Mouse (Mus musculus): ENCODE results near the gene Sesn1.
A peak's percentile ranks its signal among the peaks of the same experiment; 100 is the strongest.
"Not testable (repeated sequence)": the region's sequence is repeated elsewhere in the genome, so short reads cannot be mapped to it uniquely, and the experiment has no call there.

Gene Sesn1

GRCm38 (mm10) chr10:41821171-41821570, 11.4 kb downstream of the Sesn1 start:
- no peak for DNase-seq (ENCODE audit: low spot score)

GRCm38 (mm10) chr10:41822573-41823281, 13.0 kb downstream of the Sesn1 start:
- no peak for DNase-seq (ENCODE audit: low spot score)

DNA sequence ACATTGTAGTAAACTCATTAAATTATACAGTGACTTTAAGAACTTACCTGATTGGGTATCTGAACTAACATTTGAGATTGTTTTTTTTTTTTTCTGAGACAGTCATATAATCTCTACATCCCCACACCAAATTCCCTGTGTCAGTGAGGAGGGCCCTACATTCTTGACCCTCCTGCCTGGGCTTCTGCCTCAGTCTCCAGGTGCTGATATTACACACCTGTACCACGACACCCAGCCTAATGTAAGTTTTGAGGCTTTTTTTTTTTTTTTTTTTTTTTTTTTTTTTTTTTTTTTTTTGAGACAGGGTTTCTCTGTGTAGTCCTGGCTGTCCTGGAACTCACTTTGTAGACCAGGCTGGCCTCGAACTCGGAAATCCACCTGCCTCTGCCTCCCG, 13.5 kb downstream of the Sesn1 start:
- DNase-seq (ENCODE audit: low spot score): not testable (repeated sequence)

- DNase-seq (ENCODE audit: low spot score): no peak
These were observed 14.2 kb downstream of the Sesn1 start for GRCm38 (mm10) chr10:41823916-41824315.

DNA sequence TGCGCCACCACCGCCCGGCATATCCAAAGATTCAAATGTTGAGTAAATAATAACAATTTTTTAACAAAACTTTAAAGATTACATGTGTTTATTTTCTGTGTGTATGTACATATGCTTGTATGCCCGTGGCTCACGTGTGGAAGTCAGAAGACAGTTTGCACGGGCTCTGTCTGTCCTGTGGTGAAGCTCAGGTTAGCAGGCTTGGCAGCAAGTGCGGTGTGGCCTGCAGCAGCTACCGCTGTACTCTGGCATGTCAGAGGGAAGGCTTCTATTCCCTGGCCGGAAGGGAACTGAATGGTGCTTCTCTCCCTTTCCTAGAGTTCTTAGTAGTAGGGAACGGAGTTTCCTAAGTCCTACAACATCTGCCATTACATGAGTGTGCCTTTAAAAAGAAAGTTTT, 15.3 kb downstream of the Sesn1 start:
- no peak for DNase-seq (ENCODE audit: low spot score)

GRCm38 (mm10) chr10:41825996-41826395, 16.3 kb downstream of the Sesn1 start:
- no peak for DNase-seq (ENCODE audit: low spot score)

DNA sequence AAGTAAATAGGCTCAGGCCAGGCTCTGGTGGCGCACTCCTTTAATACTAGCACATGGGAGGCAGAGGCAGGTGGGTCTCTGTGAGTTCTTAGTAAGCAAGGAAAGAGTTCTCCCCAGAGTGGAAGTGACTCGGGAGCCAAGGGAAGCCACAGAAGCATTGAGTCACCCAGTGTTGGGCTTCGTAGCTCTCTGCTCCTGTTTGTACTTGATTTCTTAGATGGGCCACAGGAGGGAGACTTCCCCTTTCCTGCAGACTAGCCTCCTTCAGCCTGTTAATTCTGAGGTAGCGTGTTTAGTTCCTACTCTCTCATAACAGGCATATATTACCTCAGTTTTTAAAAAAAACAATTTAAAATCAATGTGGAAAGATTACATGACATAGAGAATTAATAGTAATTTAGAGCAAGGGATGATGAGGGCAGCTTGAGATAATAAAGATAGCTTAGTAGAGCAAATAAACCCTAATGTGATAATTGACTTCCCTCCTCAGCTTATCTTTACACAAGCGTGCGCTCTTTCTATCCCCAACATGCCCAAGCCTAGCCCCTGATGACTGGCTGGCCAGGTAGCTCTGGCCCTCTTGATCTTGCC, 16.9 kb downstream of the Sesn1 start:
- DNase-seq (ENCODE audit: low spot score): no peak

DNA sequence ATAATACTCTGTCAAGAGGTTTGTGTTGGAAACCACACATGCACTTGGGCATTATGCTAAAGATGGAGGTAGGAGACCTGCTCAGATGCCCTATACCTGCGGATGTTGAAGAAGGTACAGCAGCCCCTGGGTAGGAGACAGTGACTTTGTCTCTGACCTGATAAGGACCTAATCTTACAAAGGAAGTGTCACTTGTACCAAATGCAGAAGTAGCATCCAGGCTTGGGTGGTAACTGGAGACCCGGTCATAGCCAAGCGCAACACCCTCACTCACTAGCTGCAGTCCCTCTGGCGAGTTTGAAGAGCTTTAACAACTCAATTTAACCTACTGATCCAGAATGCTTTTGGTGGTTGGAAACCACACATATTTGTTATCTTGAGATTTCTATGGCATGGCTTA, 18.0 kb downstream of the Sesn1 start:
- no peak for DNase-seq (ENCODE audit: low spot score)

GRCm38 (mm10) chr10:41829191-41829590, 19.5 kb downstream of the Sesn1 start:
- no peak for DNase-seq (ENCODE audit: low spot score)

GRCm38 (mm10) chr10:41829980-41830379, 20.2 kb downstream of the Sesn1 start:
- no peak for DNase-seq (ENCODE audit: low spot score)

DNA sequence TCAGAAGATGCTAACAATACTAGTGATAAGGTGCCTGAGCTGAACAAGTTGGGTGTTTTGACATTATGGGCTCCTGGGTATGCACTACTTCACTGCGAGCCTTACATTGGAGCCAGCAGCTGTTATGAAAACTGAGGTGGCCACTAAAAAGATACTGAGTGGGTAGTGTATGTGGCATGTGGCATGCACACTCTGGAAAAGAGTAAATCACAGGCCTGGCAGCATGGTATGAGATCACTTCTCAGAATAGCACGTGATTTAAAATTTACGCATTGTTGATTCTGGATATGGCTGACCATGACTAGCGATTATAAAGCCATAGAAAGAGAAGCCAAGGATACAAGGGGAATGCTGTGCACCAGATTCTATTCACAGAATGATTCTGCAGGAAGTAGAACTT, 20.7 kb downstream of the Sesn1 start:
- no peak for DNase-seq (ENCODE audit: low spot score)

GRCm38 (mm10) chr10:41830851-41831522, 21.3 kb downstream of the Sesn1 start:
- peak; percentile 27 for DNase-seq (ENCODE audit: low spot score)

DNA sequence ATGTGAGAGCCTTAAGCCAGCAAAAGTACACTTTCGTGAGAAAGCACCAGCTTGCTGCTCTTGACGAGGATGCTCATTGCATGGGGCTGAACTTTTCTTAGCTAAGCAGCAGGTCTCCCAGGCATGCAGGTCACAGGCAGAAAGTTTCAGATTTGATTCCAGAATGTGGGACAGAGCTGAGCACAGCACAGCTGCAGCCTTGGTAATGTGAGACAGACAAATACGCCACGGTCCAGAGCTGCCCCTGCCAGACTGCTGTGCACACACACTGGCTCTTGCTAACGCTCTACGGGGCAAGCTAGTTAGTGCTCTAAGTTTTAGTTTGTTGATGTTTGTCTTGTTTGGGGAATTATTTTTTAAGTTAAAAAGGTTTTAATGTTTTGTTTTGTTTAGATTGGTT, 22.5 kb downstream of the Sesn1 start:
- no peak for DNase-seq (ENCODE audit: low spot score)

DNA sequence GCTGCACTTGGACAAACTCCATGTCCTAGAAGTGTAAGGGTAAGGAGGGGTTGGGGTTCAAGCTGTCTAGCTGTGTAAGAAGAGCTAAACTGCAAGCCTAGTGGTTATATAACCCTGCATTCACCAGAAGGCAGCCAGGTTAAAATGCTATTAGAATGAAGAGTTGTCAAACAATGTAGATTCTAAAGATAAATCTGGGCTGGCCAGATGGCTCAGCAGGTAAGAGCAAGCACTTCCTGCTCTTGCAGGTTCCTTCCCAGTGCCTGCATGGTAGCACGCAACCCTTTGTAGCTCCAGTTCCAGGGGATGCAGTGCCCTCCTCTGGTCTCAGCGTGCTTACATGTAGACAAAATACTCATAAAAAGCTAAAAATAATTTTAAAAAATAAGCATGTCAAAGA, 24.4 kb downstream of the Sesn1 start:
- no peak for DNase-seq (ENCODE audit: low spot score)

- DNase-seq (ENCODE audit: low spot score): no peak
These were observed 29.2 kb downstream of the Sesn1 start for GRCm38 (mm10) chr10:41838911-41839310.

- DNase-seq (ENCODE audit: low spot score): no peak
These were observed 38.0 kb downstream of the Sesn1 start for GRCm38 (mm10) chr10:41847737-41848136.

GRCm38 (mm10) chr10:41848721-41849120, 39.0 kb downstream of the Sesn1 start:
- no peak for DNase-seq (ENCODE audit: low spot score)

DNA sequence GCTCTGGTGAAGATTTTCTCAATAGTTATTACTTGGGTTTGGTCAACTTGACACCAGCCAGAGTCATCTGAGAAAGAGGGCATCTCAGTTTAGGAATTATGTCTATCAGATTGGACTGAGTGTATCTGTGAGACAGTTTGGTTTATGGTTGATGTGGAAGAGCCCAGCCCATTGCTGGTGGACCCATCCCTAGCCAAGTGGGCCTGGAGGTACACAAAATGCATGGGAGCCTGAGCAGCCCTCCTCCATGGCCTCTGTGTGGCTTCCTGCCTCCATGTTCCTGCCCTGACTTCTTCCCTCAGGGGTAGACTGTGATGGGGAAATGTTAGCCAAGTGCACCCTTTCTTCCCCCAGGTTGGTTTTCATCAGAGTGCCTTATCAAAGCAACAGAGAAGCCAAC, 50.1 kb downstream of the Sesn1 start:
- DNase-seq (ENCODE audit: low spot score): no peak

DNA sequence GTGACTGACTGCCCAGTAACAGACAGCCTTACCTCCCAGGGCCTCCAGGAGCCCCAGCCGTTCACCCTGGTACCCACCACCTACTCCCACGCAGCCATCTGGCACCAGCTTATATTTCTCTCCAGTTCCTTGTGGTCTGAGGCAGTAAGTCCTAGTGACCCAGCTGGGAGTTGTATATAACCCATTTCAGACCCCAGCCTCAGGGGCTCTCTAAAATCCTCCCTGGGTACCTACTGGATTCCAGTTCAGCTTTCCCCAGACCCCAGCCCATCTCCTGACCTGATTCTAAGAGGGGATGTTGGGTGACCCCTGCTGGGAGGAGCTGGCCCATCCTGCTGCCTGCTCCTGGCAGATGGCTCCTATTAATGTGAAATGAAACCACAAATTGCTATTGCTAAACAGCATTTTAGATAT, 50.5 kb downstream of the Sesn1 start:
- DNase-seq (ENCODE audit: low spot score): no peak

- DNase-seq (ENCODE audit: low spot score): no peak
These were observed 53.3 kb downstream of the Sesn1 start for GRCm38 (mm10) chr10:41863053-41863452.

DNA sequence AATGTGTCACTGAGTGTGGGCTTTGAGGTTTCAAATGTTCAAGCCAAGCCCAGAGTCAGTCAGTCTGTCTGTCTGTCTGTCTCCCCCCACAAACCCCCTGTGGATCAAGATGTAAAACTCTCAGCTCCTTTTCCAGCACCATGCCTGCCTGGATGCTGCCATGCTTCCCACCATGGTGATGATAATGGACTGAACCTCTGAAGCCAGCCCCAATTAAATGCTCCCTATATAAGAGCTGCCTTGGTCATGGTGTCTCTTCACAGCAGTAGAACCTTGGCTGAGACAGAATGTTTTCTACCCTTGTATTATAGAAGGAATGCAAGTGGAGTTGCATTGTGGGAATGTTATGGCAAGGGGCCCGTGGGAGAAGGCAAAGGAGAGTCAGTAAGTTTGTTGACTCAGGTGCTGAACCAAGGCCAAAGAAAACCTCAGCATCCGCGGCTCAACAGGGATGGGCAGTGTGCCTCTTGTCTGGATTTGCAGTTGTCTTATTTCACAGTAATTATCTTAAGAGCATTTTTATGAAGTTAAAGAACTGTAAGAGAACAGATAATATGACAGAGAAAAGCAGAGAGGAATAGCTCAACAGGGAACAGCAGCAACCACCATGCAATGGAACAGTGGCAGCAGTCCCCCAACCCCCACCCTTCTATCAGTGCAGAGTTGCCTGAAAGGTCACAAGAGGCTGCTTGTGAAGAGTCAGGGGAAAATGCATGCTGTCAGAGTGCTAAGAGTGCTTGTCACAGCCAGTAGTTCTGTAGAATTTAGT, 56.5 kb downstream of the Sesn1 start:
- DNase-seq (ENCODE audit: low spot score): no peak

- no peak for DNase-seq (ENCODE audit: low spot score)
These were observed 57.1 kb downstream of the Sesn1 start for GRCm38 (mm10) chr10:41866838-41867154.

- DNase-seq (ENCODE audit: low spot score): no peak
These were observed 58.2 kb downstream of the Sesn1 start for GRCm38 (mm10) chr10:41867956-41868355.

Measured in ovary, postnatal 10 days (tissue).